Mouse (Mus musculus) forebrain, embryonic 16.5 days (tissue): ENCODE data around the gene Slc23a4. TPM values are rescaled to one million over a fixed set of nuclear protein-coding genes. Genes with fewer than 3 reads are reported as not detected.

Experiments used
- ATAC-seq: fragments of 200-750 bp; cut with Nextera tagmentation; 2 replicates; pipeline ENCODE4 v1.8.0; 2017; ENCODE audit warnings: mild to moderate bottlenecking, moderate library complexity
- H3K27ac ChIP-seq: fragments of 300-500 bp; sonication (generic); 2 replicates; pipeline ENCODE4 v1.5.1; 2014; ENCODE audit warnings: low read length, control low read depth
- H3K27me3 ChIP-seq: fragments of 300-500 bp; sonication (generic); replicated peaks from 2 replicates; pipeline ENCODE4 v1.6.1; 2014; ENCODE audit warnings: low read length; ENCODE audit not compliant: control insufficient read depth, insufficient read depth
- H3K36me3 ChIP-seq: fragments of 300-500 bp; sonication (generic); 2 replicates; pipeline ENCODE4 v1.6.1; 2014; ENCODE audit not compliant: control insufficient read depth, insufficient read depth
- H3K4me1 ChIP-seq: fragments of 300-500 bp; sonication (generic); replicated peaks from 2 replicates; pipeline ENCODE4 v1.6.1; 2014; ENCODE audit warnings: low read length; ENCODE audit not compliant: control insufficient read depth, insufficient read depth
- H3K4me2 ChIP-seq: fragments of 300-500 bp; sonication (generic); 2 replicates; pipeline ENCODE4 v1.6.1; 2014; ENCODE audit warnings: mild to moderate bottlenecking, low read length, control low read depth
- H3K4me3 ChIP-seq: fragments of 300-500 bp; sonication (generic); replicated peaks from 2 replicates; pipeline ENCODE4 v1.5.1; 2014; ENCODE audit warnings: mild to moderate bottlenecking, low read length, control low read depth
- H3K9ac ChIP-seq: fragments of 300-500 bp; sonication (generic); replicated peaks from 2 replicates; pipeline ENCODE4 v1.6.1; 2014; ENCODE audit warnings: low read depth, low read length, control low read depth
- H3K9me3 ChIP-seq: fragments of 300-500 bp; sonication (generic); 2 replicates; pipeline ENCODE4 v1.6.1; 2016; ENCODE audit warnings: low read length; ENCODE audit not compliant: control insufficient read depth
- WGBS: fragments of 180-500 bp; shearing (Covaris S2); extraction: QIAGEN DNeasy Blood & Tissue Kit; methylation state at CpG from one replicate; pipeline ENCODE4 v1.1.7; 2014; 5-methylcytosine and 5-hydroxymethylcytosine counted together
- polyA plus RNA-seq: library from polyadenylated mRNA; unstranded; fragments of >200 nt; fragmentation: Nextera tagmentation; extraction: Ambion mirVana; gene quantifications from 2 replicates; pipeline ENCODE4 v1.2.1, GENCODE M21; 2015

The Slc23a4 gene
- polyA plus RNA-seq, 1 experiment from 2014 or later, result 0.85 TPM

- WGBS, result 76% methylated on average over 9 of the region's 9 CpGs
- H3K9ac ChIP-seq, result no peak overlapping the region
- H3K36me3 ChIP-seq, result peaks cover 12% of the 10 kb centered on the region
- H3K4me3 ChIP-seq, result no peak overlapping the region
- no peaks in the 10 kb centered on the region for H3K9me3 ChIP-seq
- no peak overlapping the region for H3K4me2 ChIP-seq
- no peaks in the 10 kb centered on the region for H3K4me1 ChIP-seq
- H3K27ac ChIP-seq, result no peak overlapping the region
- H3K27me3 ChIP-seq, result no peaks in the 10 kb centered on the region
- no peak for ATAC-seq
Observed at GRCm38 (mm10) chr6:34901911-34902444, 86.2 kb downstream of the Slc23a4 start.

GRCm38 (mm10) chr6:34900990-34901389 is 87.2 kb downstream of the Slc23a4 start:
- 77% methylated on average over 2 of the region's 2 CpGs for WGBS
- H3K36me3 ChIP-seq, result peaks cover 12% of the 10 kb centered on the region
- no peaks in the 10 kb centered on the region for H3K27me3 ChIP-seq
- no peak overlapping the region for H3K27ac ChIP-seq
- no peak overlapping the region for H3K4me2 ChIP-seq
- no peak overlapping the region for H3K9ac ChIP-seq
- no peaks in the 10 kb centered on the region for H3K9me3 ChIP-seq
- no peak for ATAC-seq
- no peak overlapping the region for H3K4me3 ChIP-seq
- no peaks in the 10 kb centered on the region for H3K4me1 ChIP-seq

- 97% methylated on average over 2 of the region's 2 CpGs for WGBS
- H3K4me2 ChIP-seq, result no peak overlapping the region
- no peak overlapping the region for H3K4me3 ChIP-seq
- no peaks in the 10 kb centered on the region for H3K27me3 ChIP-seq
- peaks cover 6% of the 10 kb centered on the region; the same call in 1 of the 2 replicates for H3K36me3 ChIP-seq
- no peak for ATAC-seq
- H3K27ac ChIP-seq, result no peak overlapping the region
- no peaks in the 10 kb centered on the region for H3K4me1 ChIP-seq
- H3K9ac ChIP-seq, result no peak overlapping the region
- H3K9me3 ChIP-seq, result no peaks in the 10 kb centered on the region
Observed at GRCm38 (mm10) chr6:34899127-34899526, 89.1 kb downstream of the Slc23a4 start.

GRCm38 (mm10) chr6:34896168-34896780 is 91.9 kb downstream of the Slc23a4 start:
- no peak for ATAC-seq
- WGBS, result 59% methylated on average over 16 of the region's 16 CpGs
- Histone ChIP-seq H3K4me1 (no peaks in the 10 kb centered on the region), H3K4me3 (no peak overlapping the region), H3K4me2 (no peak overlapping the region), H3K9ac (no peak overlapping the region), H3K9me3 (no peaks in the 10 kb centered on the region), H3K27ac (no peak overlapping the region), H3K36me3 (peaks cover 3% of the 10 kb centered on the region; the same call in 1 of the 2 replicates), H3K27me3 (no peaks in the 10 kb centered on the region)

- H3K36me3 ChIP-seq, result peaks cover 2% of the 10 kb centered on the region; the same call in 1 of the 2 replicates
- no peak for ATAC-seq
- no peak overlapping the region for H3K9ac ChIP-seq
- H3K27ac ChIP-seq, result no peak overlapping the region
- H3K4me2 ChIP-seq, result no peak overlapping the region
- WGBS, result 90% methylated on average over 7 of the region's 7 CpGs
- no peaks in the 10 kb centered on the region for H3K4me1 ChIP-seq
- H3K4me3 ChIP-seq, result no peak overlapping the region
- H3K9me3 ChIP-seq, result no peaks in the 10 kb centered on the region
- H3K27me3 ChIP-seq, result no peaks in the 10 kb centered on the region
Observed at GRCm38 (mm10) chr6:34895569-34895968, 92.6 kb downstream of the Slc23a4 start.

Other genes starting within 250 kb of the Slc23a4 start
- gene Agbl3, start 208.0 kb downstream of the Slc23a4 start, polyA plus RNA-seq, result 7.4 and 7.5 TPM in 2 replicates
- gene Tmem140, start 125.3 kb downstream of the Slc23a4 start, polyA plus RNA-seq, result 1.1 and 1.5 TPM in 2 replicates
- gene Cyren, start 110.3 kb downstream of the Slc23a4 start, polyA plus RNA-seq, result 12.5 and 12.7 TPM in 2 replicates
- gene Wdr91, start 77.5 kb downstream of the Slc23a4 start, polyA plus RNA-seq, result 11.8 and 12.9 TPM in 2 replicates
- not detected in 2 replicates for gene Stra8, start 68.2 kb downstream of the Slc23a4 start, polyA plus RNA-seq
- 36.2 and 39.8 TPM in 2 replicates for gene Cnot4, start 145.3 kb upstream of the Slc23a4 start, polyA plus RNA-seq
- 34.6 and 37.8 TPM in 2 replicates for gene Nup205, start 189.0 kb upstream of the Slc23a4 start, polyA plus RNA-seq